Mouse (Mus musculus): ENCODE measurements around the gene Grn. TPM values are rescaled to one million over a fixed set of nuclear protein-coding genes. Genes with fewer than 3 reads are reported as not detected.
A peak's percentile ranks its signal among the peaks of the same experiment; 100 is the strongest.

The Grn gene
- polyA plus RNA-seq (2015; fragmentation: Nextera tagmentation; extraction: Ambion mirVana), result 215 and 223 TPM in 2 replicates

DNA sequence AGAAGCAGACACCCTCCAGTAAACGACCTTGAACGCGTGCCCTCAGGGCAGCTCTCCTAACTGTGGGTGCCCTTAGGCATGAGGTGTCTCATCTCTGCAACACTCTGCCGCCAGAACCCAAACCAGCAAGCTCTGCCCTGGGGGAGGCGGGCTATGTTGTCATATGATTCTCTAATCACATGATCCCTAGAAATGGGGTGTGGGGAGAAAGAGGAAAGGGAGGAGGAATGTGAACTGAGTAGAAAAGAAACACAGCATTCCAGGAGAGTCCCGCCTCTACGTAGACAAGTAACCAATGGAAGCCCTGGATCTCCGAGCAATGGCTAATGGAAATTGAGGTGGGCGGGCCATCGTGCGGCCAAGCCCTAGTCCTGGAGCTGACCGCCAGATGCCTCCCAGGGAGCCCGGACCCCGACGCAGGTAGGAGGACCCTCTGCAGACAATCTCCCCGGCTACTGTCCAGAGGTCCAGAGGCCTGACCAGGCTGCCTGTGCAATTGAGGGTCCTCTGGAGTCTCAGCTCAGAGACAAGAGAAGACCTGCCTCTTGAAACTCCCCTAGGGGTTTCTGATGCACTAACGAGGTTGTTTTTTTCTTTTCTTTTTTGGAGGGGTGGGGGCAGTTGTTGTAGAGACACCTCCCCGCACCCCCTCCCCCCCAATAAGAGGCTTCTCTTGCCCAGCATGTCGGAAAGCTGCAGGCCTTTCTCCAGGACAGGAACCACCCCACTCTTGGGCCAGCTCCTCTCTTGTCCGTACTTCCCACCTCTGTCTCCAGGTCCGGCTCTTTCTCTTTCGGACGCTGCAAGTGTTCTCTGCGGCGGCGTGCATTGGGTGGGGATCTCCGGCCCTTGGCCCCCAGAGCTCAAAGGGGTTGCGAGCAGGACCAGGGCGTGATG is at the start of gene Grn:
Grn (plus strand) TSS at position 195 of the 897 bp plus-strand sequence.
- no peaks in the 10 kb centered on the region for H3K9me3 ChIP-seq (ENCODE audit: low read length)
- H3K4me2 ChIP-seq (replicated peaks; ENCODE audit: low read depth, low read length), result peak within 1 kb of the TSS; percentile 63
- peaks cover 9% of the 10 kb centered on the region; the same call in 1 of the 2 replicates for H3K4me1 ChIP-seq (ENCODE audit: insufficient read depth, low read depth, low read length)
- ATAC-seq (peak; percentile 93), DNase-seq (ENCODE audit: low spot score) (peak; percentile 100)
- no peaks in the 10 kb centered on the region for H3K27me3 ChIP-seq (replicated peaks; ENCODE audit: insufficient read depth, low read length)
- H3K4me3 ChIP-seq (ENCODE audit: low read depth, low read length), result peak within 1 kb of the TSS; percentile 72
- no peak for TF ChIP-seq CTCF (IDR thresholded peaks at IDR 0.05)
- TF ChIP-seq EP300 (IDR thresholded peaks at IDR 0.05), result peak; percentile 75
- H3K9ac ChIP-seq (replicated peaks; ENCODE audit: low read depth), result peak within 1 kb of the TSS; percentile 27
- peaks cover 8% of the 10 kb centered on the region; the same call in 1 of the 2 replicates for H3K36me3 ChIP-seq (ENCODE audit: insufficient read depth, low read length)
- H3K27ac ChIP-seq (ENCODE audit: low read length), result peak within 1 kb of the TSS; percentile 80
- under 1% methylated on average over 28 of the region's 29 CpGs for WGBS

DNA sequence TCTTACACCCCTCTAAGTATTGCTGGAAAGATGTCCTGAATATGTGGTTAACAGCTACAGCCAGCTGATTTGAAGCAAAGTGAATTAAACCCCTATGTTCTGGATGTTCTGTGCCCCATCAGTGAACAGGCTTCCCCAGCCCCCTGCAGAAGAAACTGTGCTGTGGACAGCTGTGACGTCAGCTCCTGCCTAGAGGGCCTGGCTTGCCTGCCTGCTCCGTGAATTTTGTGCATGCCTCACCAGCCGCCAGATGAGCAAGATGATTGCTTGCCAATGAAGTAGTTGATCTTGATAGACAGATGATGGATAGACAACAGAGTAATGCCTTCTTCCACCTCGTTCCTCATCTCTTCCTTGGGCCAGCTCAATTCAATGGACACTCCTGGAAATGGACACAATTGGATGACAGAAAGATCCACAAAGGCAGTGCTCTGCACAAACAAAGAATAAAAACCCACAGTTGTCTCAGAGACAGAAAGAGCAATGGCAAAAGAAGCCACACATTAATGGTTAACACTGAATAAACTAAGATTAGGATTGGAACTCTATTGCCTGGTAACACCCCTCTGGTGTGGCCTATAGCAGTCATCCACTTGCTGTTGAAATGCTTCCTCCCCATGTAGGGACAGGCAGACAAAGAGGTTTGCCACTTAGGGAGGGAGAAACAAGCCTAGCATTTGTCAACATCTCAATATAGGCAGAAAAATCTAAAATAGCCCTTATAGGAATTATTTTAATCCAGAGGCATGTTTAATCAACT is 48.6 kb upstream of the Grn start:
- Histone ChIP-seq H3K4me1 (ENCODE audit: insufficient read depth, low read depth, low read length) (no peaks in the 10 kb centered on the region), H3K36me3 (ENCODE audit: insufficient read depth, low read length) (no peaks in the 10 kb centered on the region), H3K27me3 (replicated peaks; ENCODE audit: insufficient read depth, low read length) (no peaks in the 10 kb centered on the region), H3K9ac (replicated peaks; ENCODE audit: low read depth) (no peak overlapping the region), H3K4me3 (ENCODE audit: low read depth, low read length) (no peak overlapping the region), H3K9me3 (ENCODE audit: low read length) (no peaks in the 10 kb centered on the region), H3K27ac (ENCODE audit: low read length) (no peak overlapping the region), H3K4me2 (replicated peaks; ENCODE audit: low read depth, low read length) (no peak overlapping the region)
- TF ChIP-seq EP300 (IDR thresholded peaks at IDR 0.05) (no peak), CTCF (IDR thresholded peaks at IDR 0.05) (no peak)
- DNase-seq (ENCODE audit: low spot score) (no peak), ATAC-seq (no peak)
- WGBS, result 28% methylated on average over 4 of the region's 4 CpGs

DNA sequence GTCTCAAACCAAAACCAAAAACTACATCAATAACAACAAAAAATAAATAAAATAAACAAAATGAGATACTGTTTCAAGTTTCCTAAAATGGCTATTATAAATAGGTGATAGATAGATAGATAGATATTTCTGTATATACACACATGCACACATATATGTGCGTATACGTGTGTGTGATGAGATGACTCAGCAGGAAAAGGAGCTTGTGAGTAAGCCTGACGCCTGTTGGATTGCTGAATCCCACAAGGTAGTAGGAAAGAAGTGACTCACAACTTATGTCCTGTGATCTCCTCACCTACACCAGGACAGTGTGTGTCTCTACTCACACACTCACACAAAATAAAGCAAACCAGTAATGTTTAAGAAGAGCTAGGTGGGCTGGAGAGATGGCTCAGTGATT is 47.3 kb upstream of the Grn start:
- TF ChIP-seq CTCF (IDR thresholded peaks at IDR 0.05) (no peak), EP300 (IDR thresholded peaks at IDR 0.05) (no peak)
- H3K4me2 ChIP-seq (replicated peaks; ENCODE audit: low read depth, low read length), result no peak overlapping the region
- no peaks in the 10 kb centered on the region for H3K36me3 ChIP-seq (ENCODE audit: insufficient read depth, low read length)
- H3K27me3 ChIP-seq (replicated peaks; ENCODE audit: insufficient read depth, low read length), result no peaks in the 10 kb centered on the region
- no peak overlapping the region for H3K27ac ChIP-seq (ENCODE audit: low read length)
- 72% methylated on average over 3 of the region's 3 CpGs for WGBS
- no peak overlapping the region for H3K9ac ChIP-seq (replicated peaks; ENCODE audit: low read depth)
- ATAC-seq (no peak), DNase-seq (ENCODE audit: low spot score) (no peak)
- H3K9me3 ChIP-seq (ENCODE audit: low read length), result no peaks in the 10 kb centered on the region
- H3K4me1 ChIP-seq (ENCODE audit: insufficient read depth, low read depth, low read length), result no peaks in the 10 kb centered on the region
- no peak overlapping the region for H3K4me3 ChIP-seq (ENCODE audit: low read depth, low read length)

DNA sequence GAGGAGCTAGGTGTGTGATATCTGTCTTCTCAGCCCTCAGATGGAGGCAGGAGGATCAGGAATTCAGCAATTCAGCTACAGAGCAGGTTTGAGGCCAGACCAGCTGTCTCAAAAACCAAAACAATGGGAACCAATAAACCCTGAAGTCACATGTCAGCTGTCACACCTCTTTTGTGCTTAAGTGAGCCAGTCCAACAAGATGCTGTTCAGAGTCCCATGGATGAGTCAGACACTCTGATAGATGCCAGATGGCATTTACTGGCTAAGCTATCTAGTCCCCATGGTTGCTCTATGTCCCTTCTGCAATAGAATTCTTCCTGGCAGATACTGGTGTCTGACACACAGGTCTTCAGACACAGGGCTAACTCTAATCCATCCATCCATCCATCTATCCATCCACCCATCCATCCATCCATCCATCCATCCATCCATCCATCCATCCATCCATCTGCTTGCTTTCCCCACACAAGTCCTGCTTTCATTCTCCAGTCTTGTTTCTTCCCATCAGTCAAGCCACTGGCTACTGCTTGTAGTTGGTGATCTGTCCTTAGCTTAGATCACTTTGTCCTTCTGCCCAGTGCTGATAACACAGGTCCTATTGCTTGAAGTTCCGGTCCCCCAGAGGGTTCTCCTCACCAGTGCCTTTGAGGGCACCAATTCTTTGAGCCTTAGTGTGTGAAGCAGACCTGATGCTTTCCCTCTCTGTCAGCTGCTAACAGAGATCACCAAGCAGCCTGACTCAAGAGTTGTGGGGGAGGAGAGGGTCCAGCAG is 46.6 kb upstream of the Grn start:
- ATAC-seq (no peak), DNase-seq (ENCODE audit: low spot score) (no peak)
- H3K4me1 ChIP-seq (ENCODE audit: insufficient read depth, low read depth, low read length), result no peaks in the 10 kb centered on the region
- WGBS, result 82% methylated on average over 1 of the region's 1 CpGs
- no peak overlapping the region for H3K4me3 ChIP-seq (ENCODE audit: low read depth, low read length)
- H3K4me2 ChIP-seq (replicated peaks; ENCODE audit: low read depth, low read length), result no peak overlapping the region
- H3K27me3 ChIP-seq (replicated peaks; ENCODE audit: insufficient read depth, low read length), result no peaks in the 10 kb centered on the region
- H3K9ac ChIP-seq (replicated peaks; ENCODE audit: low read depth), result no peak overlapping the region
- no peaks in the 10 kb centered on the region for H3K9me3 ChIP-seq (ENCODE audit: low read length)
- H3K36me3 ChIP-seq (ENCODE audit: insufficient read depth, low read length), result no peaks in the 10 kb centered on the region
- H3K27ac ChIP-seq (ENCODE audit: low read length), result no peak overlapping the region
- no peak for TF ChIP-seq EP300 (IDR thresholded peaks at IDR 0.05)
- TF ChIP-seq CTCF (IDR thresholded peaks at IDR 0.05), result no peak

DNA sequence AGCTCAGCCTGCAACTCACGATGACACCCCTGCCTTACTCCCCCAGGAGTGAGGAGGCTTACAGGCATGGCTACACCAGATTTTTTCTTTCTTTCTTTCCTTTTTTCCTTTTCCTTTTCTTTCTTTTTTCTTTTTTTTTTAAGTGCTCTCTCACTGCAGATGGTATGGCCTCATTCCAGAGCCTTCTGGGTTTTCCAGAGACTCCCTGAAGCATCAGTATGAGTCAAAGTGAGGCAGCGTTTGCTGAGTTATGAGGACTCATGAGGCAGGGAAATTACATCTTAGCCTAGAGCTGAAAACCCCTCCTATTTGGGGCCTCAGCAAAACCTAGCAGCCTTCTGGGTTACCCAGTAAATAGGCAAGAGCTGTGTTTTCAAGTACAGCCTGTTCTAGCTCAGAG is 45.7 kb upstream of the Grn start:
- DNase-seq (ENCODE audit: low spot score) (no peak), ATAC-seq (no peak)
- Histone ChIP-seq H3K36me3 (ENCODE audit: insufficient read depth, low read length) (no peaks in the 10 kb centered on the region), H3K4me3 (ENCODE audit: low read depth, low read length) (no peak overlapping the region), H3K9me3 (ENCODE audit: low read length) (no peaks in the 10 kb centered on the region), H3K4me1 (ENCODE audit: insufficient read depth, low read depth, low read length) (no peaks in the 10 kb centered on the region), H3K27ac (ENCODE audit: low read length) (no peak overlapping the region), H3K9ac (replicated peaks; ENCODE audit: low read depth) (no peak overlapping the region), H3K4me2 (replicated peaks; ENCODE audit: low read depth, low read length) (no peak overlapping the region), H3K27me3 (replicated peaks; ENCODE audit: insufficient read depth, low read length) (no peaks in the 10 kb centered on the region)
- 56% methylated on average over 2 of the region's 2 CpGs for WGBS
- no peak for TF ChIP-seq EP300 (IDR thresholded peaks at IDR 0.05)
- no peak for TF ChIP-seq CTCF (IDR thresholded peaks at IDR 0.05)

DNA sequence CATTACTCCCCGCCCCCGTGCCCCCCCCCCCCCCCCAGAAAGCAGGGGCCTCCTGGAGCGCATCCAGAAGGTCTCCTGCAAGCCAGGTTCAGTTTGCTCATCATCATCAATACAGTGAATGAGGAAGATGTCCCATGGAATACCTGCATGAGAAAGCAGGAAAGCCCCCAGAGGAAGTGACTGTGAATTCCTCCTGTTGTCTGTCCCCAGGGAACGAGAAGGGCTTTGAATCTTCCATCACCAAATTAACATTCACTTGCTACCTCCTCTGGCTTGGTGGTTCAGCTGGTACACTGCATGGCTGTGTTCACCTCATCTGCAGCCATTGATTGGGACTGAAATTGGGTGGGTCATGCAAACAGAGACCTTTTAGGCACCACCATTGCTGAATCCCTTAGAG is 45.0 kb upstream of the Grn start:
- Histone ChIP-seq H3K27ac (ENCODE audit: low read length) (no peak overlapping the region), H3K36me3 (ENCODE audit: insufficient read depth, low read length) (no peaks in the 10 kb centered on the region), H3K27me3 (replicated peaks; ENCODE audit: insufficient read depth, low read length) (no peaks in the 10 kb centered on the region), H3K9me3 (ENCODE audit: low read length) (no peaks in the 10 kb centered on the region), H3K4me3 (ENCODE audit: low read depth, low read length) (no peak overlapping the region), H3K4me1 (ENCODE audit: insufficient read depth, low read depth, low read length) (no peaks in the 10 kb centered on the region), H3K4me2 (replicated peaks; ENCODE audit: low read depth, low read length) (no peak overlapping the region), H3K9ac (replicated peaks; ENCODE audit: low read depth) (no peak overlapping the region)
- DNase-seq (ENCODE audit: low spot score) (no peak), ATAC-seq (no peak)
- TF ChIP-seq CTCF (IDR thresholded peaks at IDR 0.05) (no peak), EP300 (IDR thresholded peaks at IDR 0.05) (no peak)
- WGBS, result 42% methylated on average over 4 of the region's 4 CpGs
